Mouse (Mus musculus): ENCODE results near the gene Tas2r129.
"Not testable (repeated sequence)": the region's sequence is repeated elsewhere in the genome, so short reads cannot be mapped to it uniquely, and the experiment has no call there.

DNA sequence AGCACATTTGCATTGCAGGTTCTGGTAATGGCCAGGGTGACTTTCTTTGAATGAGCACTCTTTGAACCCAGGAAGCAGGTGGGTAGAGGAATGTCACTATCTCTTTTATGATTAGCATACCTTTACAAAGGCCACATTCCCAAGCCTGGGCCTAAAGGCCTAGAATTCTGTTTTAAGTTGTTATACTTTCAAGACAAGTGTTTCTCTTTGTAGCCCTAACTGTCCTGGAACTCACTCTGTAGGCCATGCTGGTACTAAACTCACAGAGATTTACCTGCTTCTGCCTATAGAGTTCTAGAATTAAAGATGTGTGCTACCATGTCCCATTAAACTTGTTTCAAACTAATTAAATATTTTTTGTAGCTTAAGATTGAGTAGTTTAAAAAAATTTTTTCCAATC is 9.5 kb upstream of the Tas2r129 start:
- not testable (repeated sequence) for TF ChIP-seq CTCF (conservative IDR thresholded peaks at IDR 0.05; ENCODE audit: low read length); POU5F1 (IDR thresholded peaks at IDR 0.05; ENCODE audit: borderline replicate concordance, low read length); NANOG (IDR thresholded peaks at IDR 0.05; ENCODE audit: borderline replicate concordance, low read length)

All from E14TG2a.4 (cell line).